Mouse (Mus musculus) cortical plate, adult 2 months (tissue): ENCODE results near the gene Entr1.

Experiments used
- CTCF ChIP-seq: fragments of 200-500 bp; IDR thresholded peaks from 2 replicates; pipeline ENCODE4 v1.5.1; 2011; ENCODE audit warnings: mild to moderate bottlenecking, control low read depth, low read length; ENCODE audit not compliant: insufficient read depth; ENCODE audit errors: extremely low read depth
- POLR2A ChIP-seq: fragments of 200-500 bp; IDR thresholded peaks from 2 replicates; pipeline ENCODE4 v1.6.1; 2011; ENCODE audit warnings: mild to moderate bottlenecking, low read length, control low read depth; ENCODE audit not compliant: insufficient read depth; ENCODE audit errors: extremely low read depth

DNA sequence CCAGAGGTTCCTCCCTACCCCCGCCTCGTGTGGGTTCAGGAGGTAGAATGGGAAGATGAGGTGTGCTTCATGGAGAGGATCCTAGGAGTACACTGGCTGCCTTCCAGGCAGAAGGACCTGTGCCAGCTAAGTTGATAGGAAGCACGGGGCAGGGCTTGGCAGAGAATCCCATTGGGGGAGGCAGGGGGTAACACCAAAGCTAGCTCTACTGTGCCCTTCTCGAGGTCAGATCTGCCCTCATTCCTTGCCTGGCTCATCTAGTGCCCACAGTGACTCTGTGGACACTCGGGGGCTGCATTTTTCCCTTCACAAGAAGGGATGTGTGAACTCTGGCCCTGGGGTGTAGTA lies 49.9 kb downstream of the Entr1 start:
- TF ChIP-seq CTCF (no peak), POLR2A (no peak)
